Mouse (Mus musculus): ENCODE data around the gene Kpna6. TPM values are rescaled to one million over a fixed set of nuclear protein-coding genes. Genes with fewer than 3 reads are reported as not detected.

Kpna6 gene
- total RNA-seq, 2 experiments from 2014 or later = 80.9 to 85.9 TPM

DNA sequence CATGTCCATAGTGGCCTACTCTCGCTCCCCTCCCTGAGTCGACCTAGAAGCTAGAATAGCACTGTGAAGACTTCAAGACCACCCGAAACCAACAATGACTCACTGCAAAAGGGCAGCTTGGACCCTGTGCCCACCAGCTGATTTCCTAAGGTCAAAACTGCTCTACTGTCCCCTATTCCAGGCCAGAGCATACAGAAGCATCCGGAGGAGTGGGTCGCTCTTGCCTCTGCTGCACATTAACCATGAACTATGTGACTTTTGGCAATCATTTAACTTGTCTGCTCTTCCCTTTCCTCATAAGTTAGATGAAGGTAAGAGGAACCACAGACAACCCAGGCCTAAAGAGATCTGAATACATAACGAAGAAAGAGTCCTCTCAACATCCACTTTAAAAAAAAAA, 12.0 kb upstream of the Kpna6 start:
- no peak for DNase-seq
- H3K27ac ChIP-seq = no peak overlapping the region
- H3K4me3 ChIP-seq = no peak overlapping the region
- no peak for TF ChIP-seq CTCF (IDR thresholded peaks at IDR 0.05)
- intact Hi-C loops (cut with DNase I) = no loop called here

DNA sequence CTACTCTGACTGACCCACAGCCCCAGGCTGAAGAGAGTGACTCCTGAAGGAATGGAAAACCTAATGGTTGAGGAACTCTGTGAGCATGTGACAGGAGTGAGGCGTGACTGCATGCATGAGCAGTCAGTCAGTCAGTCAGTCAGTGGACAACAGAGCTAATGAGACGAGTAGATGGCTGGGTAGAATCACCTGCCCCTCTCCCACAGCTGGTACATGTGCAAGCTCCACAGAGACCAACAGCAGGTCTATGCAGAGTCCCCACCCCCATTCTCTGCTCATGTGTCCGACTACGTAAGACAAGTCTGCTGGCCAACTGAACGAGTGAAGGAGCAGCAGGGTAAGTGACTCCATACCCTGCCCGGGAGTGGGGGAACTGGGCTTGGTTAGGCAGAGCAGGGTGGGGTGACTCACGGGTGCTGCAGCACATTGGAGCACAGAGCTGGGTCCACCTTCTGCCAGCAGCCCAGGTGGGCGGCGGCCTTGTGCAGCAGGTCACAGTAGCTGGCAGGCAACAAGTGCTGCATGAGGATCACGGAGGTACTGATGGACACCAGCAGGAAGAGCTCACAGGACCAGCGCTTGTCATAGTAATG, 11.4 kb upstream of the Kpna6 start:
- intact Hi-C loops (cut with DNase I) = no loop called here
- Histone ChIP-seq H3K4me3 (no peak overlapping the region), H3K27ac (no peak overlapping the region)
- no peak for TF ChIP-seq CTCF (IDR thresholded peaks at IDR 0.05)
- no peak for DNase-seq

DNA sequence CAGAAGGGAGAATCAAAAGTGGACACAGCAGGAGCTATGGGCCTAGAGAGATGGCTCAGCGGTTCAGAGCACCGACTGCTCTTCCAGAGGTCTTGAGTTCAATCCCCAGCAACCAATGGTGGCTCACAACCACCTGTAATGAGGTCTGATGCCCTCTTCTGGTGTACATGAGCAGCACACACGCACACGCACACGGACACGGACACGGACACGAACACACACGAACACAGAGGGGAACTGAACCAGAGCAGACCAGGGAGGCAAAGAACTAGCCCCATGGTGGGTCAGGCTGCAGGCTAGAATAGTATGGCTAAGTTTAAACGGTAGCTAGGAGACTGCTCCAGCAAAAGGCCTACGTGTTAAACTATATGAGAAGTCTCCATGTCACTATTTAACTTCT, 9.3 kb upstream of the Kpna6 start:
- intact Hi-C loops (cut with DNase I) = no loop called here
- no peak for TF ChIP-seq CTCF (IDR thresholded peaks at IDR 0.05)
- H3K4me3 ChIP-seq = no peak overlapping the region
- DNase-seq = no peak
- no peak overlapping the region for H3K27ac ChIP-seq

- no peak for DNase-seq
- TF ChIP-seq CTCF (IDR thresholded peaks at IDR 0.05) = 0 out of 2 replicates have a peak, but pooled peaks have one; percentile 1
- intact Hi-C loops (cut with DNase I) = loop anchor here (2.0 kb wide), 1 partner anchor 24 kb away; the partner anchor contains the start of gene Tmem39b
- H3K27ac ChIP-seq = peak overlapping the region; percentile 98
- peak overlapping the region; percentile 93 for H3K4me3 ChIP-seq
These were observed 397 bp upstream of the Kpna6 start for GRCm38 (mm10) chr4:129672878-129673449.

- Histone ChIP-seq H3K4me3 (peak overlapping the region; percentile 93), H3K27ac (peak overlapping the region; percentile 98)
- intact Hi-C loops (cut with DNase I) = loop anchor here (2.0 kb wide), 1 partner anchor 25 kb away; the partner anchor contains the start of gene Tmem39b
- peak; percentile 53 for DNase-seq
- TF ChIP-seq CTCF (IDR thresholded peaks at IDR 0.05) = peak; percentile 86
These were observed 980 bp downstream of the Kpna6 start for GRCm38 (mm10) chr4:129671491-129672082.

- Histone ChIP-seq H3K4me3 (no peak overlapping the region), H3K27ac (no peak overlapping the region)
- intact Hi-C loops (cut with DNase I) = no loop called here
- no peak for TF ChIP-seq CTCF (IDR thresholded peaks at IDR 0.05)
- no peak for DNase-seq
These were observed 10.2 kb downstream of the Kpna6 start for GRCm38 (mm10) chr4:129662255-129662813.

- TF ChIP-seq CTCF (IDR thresholded peaks at IDR 0.05) = no peak
These were observed 11.0 kb downstream of the Kpna6 start for GRCm38 (mm10) chr4:129661584-129661983.

GRCm38 (mm10) chr4:129654770-129655169, 17.8 kb downstream of the Kpna6 start:
- Histone ChIP-seq H3K4me3 (no peak overlapping the region), H3K27ac (no peak overlapping the region)
- intact Hi-C loops (cut with DNase I) = no loop called here
- no peak for DNase-seq
- no peak for TF ChIP-seq CTCF (IDR thresholded peaks at IDR 0.05)

More at GRCm38 (mm10) chr4:129661584-129661983, 11.0 kb downstream of the Kpna6 start:
- no peak overlapping the region for H3K4me3 ChIP-seq
- intact Hi-C loops (cut with DNase I) = no loop called here
- no peak overlapping the region for H3K27ac ChIP-seq
- DNase-seq = no peak

GRCm38 (mm10) chr4:129650359-129650758, 22.2 kb downstream of the Kpna6 start:
- no peak for DNase-seq
- no peak for TF ChIP-seq CTCF (IDR thresholded peaks at IDR 0.05)
- intact Hi-C loops (cut with DNase I) = no loop called here
- Histone ChIP-seq H3K4me3 (no peak overlapping the region), H3K27ac (no peak overlapping the region)

DNA sequence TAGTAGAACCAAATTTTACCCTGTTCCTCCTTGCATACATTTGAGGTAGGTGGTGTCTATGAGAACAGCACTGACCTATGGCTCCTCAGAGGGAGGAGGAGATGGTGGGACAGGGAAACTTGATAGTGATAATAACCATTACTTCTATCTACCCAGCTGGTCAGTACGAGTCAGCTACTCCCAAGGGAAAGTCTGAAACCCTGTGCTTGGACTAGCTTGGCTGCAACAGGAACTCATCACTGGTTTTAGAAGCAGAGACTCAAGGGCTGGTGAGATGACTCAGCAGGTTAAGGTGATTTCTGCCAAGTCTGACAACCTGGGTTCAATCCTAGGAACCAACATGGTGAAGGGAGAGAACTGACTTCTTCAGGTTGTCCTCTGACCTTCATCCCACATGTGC, 23.9 kb downstream of the Kpna6 start:
- no peak for DNase-seq
- no peak overlapping the region for H3K27ac ChIP-seq
- TF ChIP-seq CTCF (IDR thresholded peaks at IDR 0.05) = no peak
- intact Hi-C loops (cut with DNase I) = no loop called here
- no peak overlapping the region for H3K4me3 ChIP-seq

GRCm38 (mm10) chr4:129645204-129645603, 27.4 kb downstream of the Kpna6 start:
- no peak overlapping the region for H3K4me3 ChIP-seq
- DNase-seq = no peak
- H3K27ac ChIP-seq = no peak overlapping the region
- no peak for TF ChIP-seq CTCF (IDR thresholded peaks at IDR 0.05)
- intact Hi-C loops (cut with DNase I) = no loop called here

DNA sequence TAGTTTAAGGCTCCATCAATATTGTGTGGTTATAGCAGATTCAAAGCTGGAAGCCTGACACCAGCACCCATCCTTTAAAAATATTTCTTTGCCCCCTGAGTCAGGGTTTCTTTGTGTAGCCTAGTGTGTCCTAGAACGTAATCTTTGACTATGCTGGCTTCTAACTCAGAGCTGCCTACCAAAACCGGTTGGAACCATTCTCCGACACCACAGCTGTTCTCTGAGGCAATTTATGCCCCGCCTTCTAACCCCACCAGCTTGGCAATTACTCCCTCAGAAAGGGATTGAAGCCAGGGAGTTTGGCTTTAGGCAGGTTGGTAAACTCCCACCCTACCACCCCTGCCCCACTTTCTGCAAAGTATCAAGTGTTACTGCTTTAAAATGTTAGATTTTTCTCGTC, 30.8 kb downstream of the Kpna6 start:
- Histone ChIP-seq H3K27ac (peak overlapping the region; percentile 96), H3K4me3 (peak overlapping the region; percentile 84)
- no peak for TF ChIP-seq CTCF (IDR thresholded peaks at IDR 0.05)
- no peak for DNase-seq
- intact Hi-C loops (cut with DNase I) = loop anchor here (2.0 kb wide), 1 partner anchor 17 kb away; no protein-coding TSS in a partner anchor

All from gastrocnemius, adult 2 months (tissue).